14 mouse cellular contexts compared by ENCODE assay signal in genomic region chr4:130915006-130915667, GRCm38 (mm10). TPM values are rescaled to one million over a fixed set of nuclear protein-coding genes. Genes with fewer than 3 reads are reported as not detected.
A peak's percentile ranks its signal among the peaks of the same experiment; 100 is the strongest.
DNase-seq lines count a peak whose midpoint lies in the region; ATAC-seq and TF ChIP-seq lines count a peak whose summit lies in the region.
"Had no signal": no experiment of that assay in that cellular context is flagged by ENCODE, and none has a peak within 500 bp of the region (broad histone marks: within the 10 kb centered on the region; RNA-seq: fewer than 3 reads in every experiment).

No protein-coding gene starts in this region.

- 0 out of 2 replicates have a peak overlapping the region, but pooled peaks have one; percentile 4 for H3K9ac ChIP-seq in heart, embryonic 13.5 days
- H3K9ac ChIP-seq in heart, embryonic 12.5 days = no peak overlapping the region
- H3K9ac ChIP-seq in liver, embryonic 15.5 days = no peak overlapping the region
- H3K9ac ChIP-seq in forebrain, embryonic 11.5 days (ENCODE audit: low read length) = no peak overlapping the region
- H3K9ac ChIP-seq: forebrain, embryonic 12.5 days had no signal

- no peak for TF ChIP-seq POLR2A in spleen, adult 2 months (IDR thresholded peaks at IDR 0.05; ENCODE audit: low read depth, low read length)

- 0 out of 2 replicates have a peak overlapping the region, but pooled peaks have one; percentile 7 for H3K4me3 ChIP-seq in heart, embryonic 13.5 days
- no peak overlapping the region for H3K4me3 ChIP-seq in heart, embryonic 12.5 days
- H3K4me3 ChIP-seq in spleen, adult 2 months (ENCODE audit: extremely low read depth, insufficient read depth, insufficient read length) = peak overlapping the region; percentile 97
- H3K4me3 ChIP-seq in liver, embryonic 15.5 days (replicated peaks) = peak overlapping the region; percentile 41
- no peak overlapping the region for H3K4me3 ChIP-seq in forebrain, embryonic 11.5 days (ENCODE audit: low read depth, low read length)
- H3K4me3 ChIP-seq: embryonic facial prominence, embryonic 10.5 days; forebrain, embryonic 12.5 days had no signal

- H3K9me3 ChIP-seq in heart, embryonic 13.5 days = no peaks in the 10 kb centered on the region
- no peaks in the 10 kb centered on the region for H3K9me3 ChIP-seq in heart, embryonic 12.5 days (replicated peaks)
- no peaks in the 10 kb centered on the region for H3K9me3 ChIP-seq in liver, embryonic 15.5 days (replicated peaks)
- H3K9me3 ChIP-seq in forebrain, embryonic 11.5 days (ENCODE audit: control insufficient read depth, low read length) = no peaks in the 10 kb centered on the region
- H3K9me3 ChIP-seq: embryonic facial prominence, embryonic 10.5 days; forebrain, embryonic 12.5 days had no signal

- H3K4me2 ChIP-seq in heart, embryonic 13.5 days = no peak overlapping the region
- H3K4me2 ChIP-seq in heart, embryonic 12.5 days = no peak overlapping the region
- H3K4me2 ChIP-seq in liver, embryonic 15.5 days = peak overlapping the region; percentile 40
- no peak overlapping the region for H3K4me2 ChIP-seq in forebrain, embryonic 11.5 days (ENCODE audit: low read depth, low read length, severe bottlenecking)
- H3K4me2 ChIP-seq: forebrain, embryonic 12.5 days had no signal

- no peaks in the 10 kb centered on the region for H3K27me3 ChIP-seq in heart, embryonic 13.5 days (replicated peaks)
- H3K27me3 ChIP-seq in heart, embryonic 12.5 days (replicated peaks) = no peaks in the 10 kb centered on the region
- H3K27me3 ChIP-seq in spleen, adult 2 months (ENCODE audit: control insufficient read depth, insufficient read depth, low read length) = no peaks in the 10 kb centered on the region
- no peaks in the 10 kb centered on the region for H3K27me3 ChIP-seq in liver, embryonic 15.5 days
- H3K27me3 ChIP-seq in forebrain, embryonic 11.5 days (ENCODE audit: control insufficient read depth, insufficient read depth, low read length) = no peaks in the 10 kb centered on the region
- H3K27me3 ChIP-seq: forebrain, embryonic 12.5 days had no signal

- H3K4me1 ChIP-seq in heart, embryonic 13.5 days = peaks cover 37% of the 10 kb centered on the region
- H3K4me1 ChIP-seq in heart, embryonic 12.5 days (replicated peaks) = peaks cover 30% of the 10 kb centered on the region
- H3K4me1 ChIP-seq in spleen, adult 2 months (ENCODE audit: control insufficient read depth, insufficient read depth, insufficient read length) = peaks cover 59% of the 10 kb centered on the region; the same call in 1 of the 2 replicates
- H3K4me1 ChIP-seq in liver, embryonic 15.5 days (replicated peaks) = peaks cover 22% of the 10 kb centered on the region
- no peaks in the 10 kb centered on the region for H3K4me1 ChIP-seq in forebrain, embryonic 11.5 days (replicated peaks; ENCODE audit: control insufficient read depth, insufficient read depth, low read length)

- intact Hi-C loops in gastrocnemius, postnatal 36 days (cut with DNase I) = no loop called here

- no peak overlapping the region for H3K27ac ChIP-seq in heart, embryonic 13.5 days (replicated peaks)
- no peak overlapping the region for H3K27ac ChIP-seq in heart, embryonic 12.5 days (ENCODE audit: poor library complexity, severe bottlenecking)
- H3K27ac ChIP-seq in spleen, adult 2 months (ENCODE audit: insufficient read depth, low read length) = peak overlapping the region; percentile 96
- H3K27ac ChIP-seq in liver, embryonic 15.5 days (replicated peaks) = no peak overlapping the region
- no peak overlapping the region for H3K27ac ChIP-seq in forebrain, embryonic 11.5 days (ENCODE audit: low read depth, low read length)
- H3K27ac ChIP-seq: forebrain, embryonic 12.5 days had no signal

- 45% methylated on average over 12 of the region's 12 CpGs for WGBS in heart, embryonic 13.5 days
- WGBS in heart, embryonic 12.5 days = 53% methylated on average over 12 of the region's 12 CpGs
- 7% methylated on average over 12 of the region's 12 CpGs for WGBS in spleen, adult 2 months
- WGBS in liver, embryonic 15.5 days (ENCODE audit: insufficient replicate concordance) = 21% methylated on average over 12 of the region's 12 CpGs
- WGBS in forebrain, embryonic 11.5 days = 84% methylated on average over 12 of the region's 12 CpGs

- TF ChIP-seq CTCF in spleen, adult 2 months (IDR thresholded peaks at IDR 0.05; ENCODE audit: extremely low read depth, insufficient read depth, insufficient read length, insufficient replicate concordance) = no peak

- no peak for DNase-seq in spleen, adult 2 months (ENCODE audit: low read depth in 1 of 2, low spot score in 2 of 2)
- no peak for DNase-seq in spleen, postnatal 14 days (ENCODE audit: low spot score in 2 of 2)
- DNase-seq in retina, embryonic 14.5 days (ENCODE audit: low spot score) = no peak
- no peak for DNase-seq in forebrain, embryonic 11.5 days (ENCODE audit: low spot score)
- no peak for DNase-seq in gastrocnemius, postnatal 36 days
- DNase-seq: cerebellum, adult 11-12 months; gastrocnemius, postnatal 25 days; kidney, postnatal 36 days; retina, postnatal 1 day had no signal

- no peaks in the 10 kb centered on the region for H3K36me3 ChIP-seq in heart, embryonic 13.5 days
- H3K36me3 ChIP-seq in heart, embryonic 12.5 days = no peaks in the 10 kb centered on the region
- peaks cover 6% of the 10 kb centered on the region; the same call in 1 of the 2 replicates for H3K36me3 ChIP-seq in spleen, adult 2 months (ENCODE audit: control insufficient read depth, insufficient read depth, low read length)
- H3K36me3 ChIP-seq in liver, embryonic 15.5 days (replicated peaks) = no peaks in the 10 kb centered on the region
- no peaks in the 10 kb centered on the region for H3K36me3 ChIP-seq in forebrain, embryonic 11.5 days (ENCODE audit: control insufficient read depth, insufficient read depth, low read length)
- H3K36me3 ChIP-seq: embryonic facial prominence, embryonic 10.5 days; forebrain, embryonic 12.5 days had no signal

- ATAC-seq in heart, embryonic 13.5 days (ENCODE audit: extremely low read depth, insufficient number of reproducible peaks, low FRiP score, low TSS enrichment) = no peak
- ATAC-seq in heart, embryonic 12.5 days (ENCODE audit: insufficient number of reproducible peaks, low FRiP score) = no peak
- ATAC-seq in liver, embryonic 15.5 days (ENCODE audit: insufficient read depth) = no peak
- ATAC-seq in forebrain, embryonic 11.5 days (replicated peaks; ENCODE audit: low FRiP score) = no peak

RNA-seq across cellular contexts. Expression of gene Laptm5, which starts 2.2 kb away (rescaled TPM):
- 20.1 and 25.9 TPM in 2 replicates for polyA plus RNA-seq in heart, embryonic 13.5 days (2015; fragmentation: Nextera tagmentation; extraction: Ambion mirVana)
- 13.7 and 16.0 TPM in 2 replicates for polyA plus RNA-seq in heart, embryonic 12.5 days (2016; fragmentation: Nextera tagmentation; extraction: Ambion mirVana)
- polyA plus RNA-seq in spleen, adult 2 months (2012; rRNA removed) = 903 and 1,004 TPM in 2 replicates
- 80.7 and 81.0 TPM in 2 replicates for polyA plus RNA-seq in liver, embryonic 15.5 days (2015; fragmentation: Nextera tagmentation; extraction: Ambion mirVana)
- 17.2 and 20.7 TPM in 2 replicates for polyA plus RNA-seq in forebrain, embryonic 11.5 days (2014; fragmentation: Nextera tagmentation; extraction: Ambion mirVana)
- 1 to 10 TPM; 4.4 to 7.9 TPM for total RNA-seq in gastrocnemius, postnatal 36 days (2021)

RNA-seq across cellular contexts. Expression of gene Matn1, which starts 29.0 kb away (rescaled TPM):
- 0.09 TPM in 1 of 2 replicates, not detected in the other for polyA plus RNA-seq in heart, embryonic 13.5 days (2015; fragmentation: Nextera tagmentation; extraction: Ambion mirVana)
- polyA plus RNA-seq in heart, embryonic 12.5 days (2016; fragmentation: Nextera tagmentation; extraction: Ambion mirVana) = 0.08 TPM in 1 of 2 replicates, not detected in the other
- 0.23 and 0.29 TPM in 2 replicates for polyA plus RNA-seq in spleen, adult 2 months (2012; rRNA removed)
- polyA plus RNA-seq in liver, embryonic 15.5 days (2015; fragmentation: Nextera tagmentation; extraction: Ambion mirVana) = 0.07 and 0.23 TPM in 2 replicates
- not detected in 2 replicates for polyA plus RNA-seq in forebrain, embryonic 11.5 days (2014; fragmentation: Nextera tagmentation; extraction: Ambion mirVana)
- not detected for total RNA-seq in gastrocnemius, postnatal 36 days (2021)
- total RNA-seq: gastrocnemius, postnatal 25 days had no signal
- polyA plus RNA-seq: embryonic facial prominence, embryonic 10.5 days had no signal

Comparison
In these comparisons a context has a peak if more than half of its experiments do, and no peak if none do; other contexts are left out.
1. H3K4me3 ChIP-seq: peak in heart, embryonic 13.5 days (single experiment), spleen, adult 2 months (single experiment) and liver, embryonic 15.5 days (single experiment); none in heart, embryonic 12.5 days (single experiment) and forebrain, embryonic 11.5 days (single experiment).
2. RNA of gene Laptm5, which starts 2.2 kb away (polyA plus RNA-seq): 903 to 1,004 TPM in spleen, adult 2 months; 80.7 to 81.0 TPM in liver, embryonic 15.5 days, 20.1 to 25.9 TPM in heart, embryonic 13.5 days, 17.2 to 20.7 TPM in forebrain, embryonic 11.5 days and 13.7 to 16.0 TPM in heart, embryonic 12.5 days; every median in the first group is over 10 times any median in the second.